Mouse (Mus musculus) brain, embryonic 14.5 days (tissue): ENCODE results near the gene Phactr3.

ENCODE experiments used
- CTCF ChIP-seq: fragments of 200-500 bp; IDR thresholded peaks from 2 replicates; pipeline ENCODE4 v1.5.1; 2012; ENCODE audit warnings: inconsistent platforms, mild to moderate bottlenecking, moderate library complexity, borderline replicate concordance; ENCODE audit not compliant: insufficient read depth, insufficient read length; ENCODE audit errors: extremely low read depth
- POLR2A ChIP-seq: fragments of 200-500 bp; IDR thresholded peaks from 2 replicates; pipeline ENCODE4 v1.6.1; 2012; ENCODE audit warnings: mild to moderate bottlenecking, inconsistent platforms, borderline replicate concordance; ENCODE audit not compliant: poor library complexity, insufficient read depth, insufficient read length, severe bottlenecking; ENCODE audit errors: extremely low read depth

DNA sequence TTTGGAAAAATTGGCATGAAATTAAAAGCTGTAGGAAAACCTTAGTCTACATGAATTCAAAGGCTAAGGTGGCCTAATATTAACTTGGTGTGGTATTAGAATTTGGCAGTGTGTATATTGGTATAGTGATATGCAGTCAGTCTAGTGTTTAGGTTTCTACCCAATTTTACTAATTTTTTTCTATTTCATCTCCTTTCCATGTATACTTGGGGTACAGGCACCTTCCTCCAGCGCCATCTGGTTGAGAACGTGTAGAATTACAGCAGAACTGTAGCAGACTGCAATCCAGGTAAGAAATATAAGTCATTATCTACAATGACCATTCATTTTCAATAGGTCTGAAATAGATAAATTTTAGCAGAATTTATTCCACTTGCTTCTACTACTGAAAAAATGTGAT, 220.3 kb downstream of the Phactr3 start:
- TF ChIP-seq POLR2A: no peak
- peak; percentile 56; the same call in 1 of the 2 replicates for TF ChIP-seq CTCF
